Mouse (Mus musculus) E14TG2a.4 (cell line): ENCODE data around the gene Gm8677.
"Not testable (repeated sequence)": the region's sequence is repeated elsewhere in the genome, so short reads cannot be mapped to it uniquely, and the experiment has no call there.

Source experiments
- H3K27me3 ChIP-seq: 2 replicates; pipeline ENCODE4 v1.6.1; 2014; ENCODE audit warnings: low read length, control low read depth; ENCODE audit not compliant: insufficient read depth
- H3K36me3 ChIP-seq: 2 replicates; pipeline ENCODE4 v1.6.1; 2014; ENCODE audit warnings: low read length, control low read depth; ENCODE audit not compliant: insufficient read depth
- H3K4me1 ChIP-seq: replicated peaks from 2 replicates; pipeline ENCODE4 v1.6.1; 2014; ENCODE audit warnings: low read depth, low read length, control low read depth
- H3K4me3 ChIP-seq: replicated peaks from 2 replicates; pipeline ENCODE4 v1.5.1; 2014; ENCODE audit warnings: mild to moderate bottlenecking, low read length
- H3K9me3 ChIP-seq: 2 replicates; pipeline ENCODE4 v1.6.1; 2014; ENCODE audit warnings: low read length, control low read depth

Gene Gm8677

DNA sequence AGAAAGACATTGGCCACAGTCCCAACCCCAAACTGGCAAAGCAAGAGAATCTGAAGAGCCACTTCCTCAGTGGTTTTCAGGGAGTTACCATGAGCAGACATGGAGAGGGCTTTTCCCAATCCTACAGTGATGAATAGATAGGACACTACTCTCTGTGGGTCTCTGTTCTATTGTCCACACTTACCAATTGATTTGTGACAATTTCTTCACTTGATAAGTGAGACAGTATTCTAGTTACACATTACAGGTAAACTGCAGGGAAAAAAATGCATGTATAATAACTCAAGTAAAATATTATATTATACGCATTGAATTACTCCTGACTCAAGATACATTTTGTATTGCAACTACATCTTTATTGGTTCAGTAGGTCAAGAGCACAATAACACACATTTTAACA, at the start of gene Gm8677:
TSS of gene Gm8677 (minus strand) at position 101 of the 400 bp plus-strand sequence.
- not testable (repeated sequence) for H3K4me1 ChIP-seq, H3K36me3 ChIP-seq, H3K27me3 ChIP-seq, H3K9me3 ChIP-seq, H3K4me3 ChIP-seq

GRCm38 (mm10) chr7:22565243-22565642, 30.6 kb upstream of the Gm8677 start, which contains the start of gene Gm4201:
TSS of gene Gm4201 (minus strand) at chr7:22565343.
- H3K4me1 ChIP-seq, H3K4me3 ChIP-seq, H3K27me3 ChIP-seq, H3K9me3 ChIP-seq, H3K36me3 ChIP-seq: not testable (repeated sequence)

DNA sequence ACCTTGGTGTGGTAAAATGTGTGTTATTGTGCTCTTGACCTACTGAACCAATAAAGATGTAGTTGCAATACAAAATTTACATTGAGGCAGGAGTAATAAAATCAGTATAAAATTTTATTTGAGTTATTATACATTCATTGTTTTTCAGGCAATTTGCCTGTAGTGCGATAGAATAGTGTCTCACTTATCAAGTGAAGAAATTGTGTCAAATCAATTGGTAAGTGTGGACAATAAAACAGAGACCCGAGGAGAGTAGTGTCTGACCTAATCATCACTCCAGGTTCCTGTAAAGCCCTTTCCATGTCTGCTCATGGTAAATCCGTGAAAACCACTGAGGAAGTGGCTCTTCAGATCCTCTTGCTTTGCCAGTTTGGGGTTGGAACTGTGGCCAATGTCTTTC, 12.0 kb downstream of the Gm8677 start, which contains the start of gene Vmn1r152:
TSS of gene Vmn1r152 (plus strand) at position 301 of the 400 bp plus-strand sequence.
- not testable (repeated sequence) for H3K27me3 ChIP-seq, H3K36me3 ChIP-seq, H3K9me3 ChIP-seq, H3K4me3 ChIP-seq, H3K4me1 ChIP-seq

DNA sequence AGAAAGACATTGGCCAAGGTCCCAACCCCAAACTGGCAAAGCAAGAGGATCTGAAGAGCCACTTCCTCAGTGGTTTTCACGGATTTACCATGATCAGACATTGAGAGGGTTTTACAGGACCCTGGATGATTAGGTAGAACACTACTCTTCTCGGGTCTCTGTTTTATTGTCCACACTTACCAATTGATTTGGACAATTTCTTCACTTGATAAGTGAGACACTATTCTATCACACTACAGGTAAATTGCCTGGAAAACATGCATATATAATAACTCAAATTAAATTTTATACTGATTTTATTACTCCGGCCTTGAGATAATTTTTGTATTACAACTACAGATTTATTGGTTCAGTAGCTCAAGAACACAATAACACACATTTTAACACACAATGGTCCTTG, 35.1 kb downstream of the Gm8677 start, which contains the start of gene Vmn1r151:
TSS of gene Vmn1r151 (minus strand) at position 101 of the 400 bp plus-strand sequence.
- H3K27me3 ChIP-seq, H3K36me3 ChIP-seq, H3K4me1 ChIP-seq, H3K9me3 ChIP-seq, H3K4me3 ChIP-seq: not testable (repeated sequence)
